Mouse (Mus musculus) gastrocnemius, adult 8-10 months (tissue): Measurements from ENCODE around the gene Inca1. TPM values are rescaled to one million over a fixed set of nuclear protein-coding genes. Genes with fewer than 3 reads are reported as not detected.

Source experiments
- DNase-seq, 2 experiments: peaks; one replicate each; pipeline ENCODE4 v3.0.0; 2022; ENCODE audit warnings: low spot score in 2 of 2
- total RNA-seq, 4 experiments: library from RNA; stranded (reverse); gene quantifications; 2 replicates each; pipeline ENCODE4 v1.2.4; 2022

Gene Inca1
- total RNA-seq, 4 experiments from 2014 or later = 4.1 to 5.6 (median 4.3) TPM

- no peak for DNase-seq
Observed at GRCm38 (mm10) chr11:70701984-70702733, 2.2 kb upstream of the Inca1 start.

- DNase-seq = no peak
Observed at GRCm38 (mm10) chr11:70701221-70701955, 1.4 kb upstream of the Inca1 start.

DNA sequence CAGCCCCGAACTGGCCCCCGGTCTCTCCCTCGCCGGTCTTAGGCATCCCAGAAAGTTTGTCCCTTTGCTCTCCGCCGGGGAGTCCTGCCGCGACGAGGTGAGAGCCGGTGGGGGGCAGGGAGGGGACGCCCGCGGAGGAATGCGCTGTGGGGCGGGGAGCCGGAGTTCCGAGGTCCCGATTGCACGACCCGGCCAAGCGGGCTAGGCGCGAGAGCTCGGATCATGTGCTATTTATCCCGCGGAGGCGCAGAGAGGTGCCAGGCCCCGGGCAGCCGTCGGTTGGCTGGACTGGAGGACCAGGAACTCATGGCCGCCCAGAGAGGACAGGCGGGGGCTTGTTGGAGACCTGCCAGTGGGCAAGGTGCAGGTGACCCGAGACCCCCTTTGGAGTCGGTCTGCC lies 658 bp upstream of the Inca1 start:
- peak; percentile 87 to 92 for DNase-seq

DNA sequence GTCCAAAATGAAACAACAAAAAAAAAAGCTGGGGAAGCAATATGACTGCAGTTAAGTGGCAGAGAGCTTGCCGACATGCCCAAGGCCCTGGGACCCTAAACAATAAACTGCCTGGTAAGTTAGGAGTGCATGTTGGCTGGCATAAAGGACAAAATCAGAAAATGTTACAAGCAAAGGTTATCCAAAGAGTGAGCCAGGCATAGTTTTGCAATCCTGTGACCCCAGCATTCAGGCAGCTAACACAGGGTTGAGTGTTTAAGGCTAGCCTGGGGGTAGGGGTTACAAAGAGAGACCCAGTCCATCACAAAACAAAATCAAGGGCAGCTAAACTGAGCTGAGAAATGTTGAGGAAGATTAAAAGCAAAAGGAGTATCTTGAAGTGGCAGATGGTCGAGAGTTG lies 904 bp downstream of the Inca1 start:
- no peak for DNase-seq

DNA sequence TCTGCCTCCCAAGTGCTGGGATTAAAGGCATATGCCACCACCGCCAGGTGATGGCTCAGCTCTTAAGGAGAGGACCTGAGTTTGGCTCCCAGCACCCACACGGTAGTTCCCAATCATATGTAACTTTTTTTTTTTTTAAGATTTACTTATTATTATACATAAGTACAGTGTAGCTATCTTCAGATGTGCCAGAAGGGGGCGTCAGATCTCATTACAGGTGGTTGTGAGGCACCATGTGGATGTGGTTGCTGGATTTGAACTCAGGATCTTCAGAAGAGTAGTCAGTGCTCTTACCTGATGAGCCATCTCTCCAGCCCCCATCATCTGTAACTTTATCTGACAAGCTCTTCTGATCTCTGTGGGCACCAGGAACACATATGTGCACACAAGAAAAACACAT lies 2.6 kb downstream of the Inca1 start:
- no peak for DNase-seq

- DNase-seq = no peak
Observed at GRCm38 (mm10) chr11:70693504-70693903, 6.5 kb downstream of the Inca1 start.

DNA sequence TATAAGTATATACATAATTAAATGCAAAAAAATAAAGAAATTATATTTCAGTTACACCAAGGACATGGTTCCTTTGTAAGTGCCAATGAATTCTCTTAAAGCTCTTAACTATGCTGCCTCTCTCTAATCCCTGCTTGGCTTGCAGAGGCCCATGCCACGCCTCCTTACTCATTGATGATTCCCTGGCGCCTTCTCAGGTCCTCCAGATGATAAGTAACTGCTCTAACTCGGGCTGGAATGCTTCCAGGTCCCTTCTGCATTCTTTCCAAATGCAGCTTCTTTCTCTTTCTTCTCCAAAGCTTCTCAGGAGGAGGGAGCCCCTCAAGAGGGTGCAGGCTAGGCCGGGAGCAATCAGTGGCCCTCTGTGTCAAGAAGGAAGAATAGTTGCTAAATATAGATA lies 10.4 kb downstream of the Inca1 start:
- no peak for DNase-seq

DNA sequence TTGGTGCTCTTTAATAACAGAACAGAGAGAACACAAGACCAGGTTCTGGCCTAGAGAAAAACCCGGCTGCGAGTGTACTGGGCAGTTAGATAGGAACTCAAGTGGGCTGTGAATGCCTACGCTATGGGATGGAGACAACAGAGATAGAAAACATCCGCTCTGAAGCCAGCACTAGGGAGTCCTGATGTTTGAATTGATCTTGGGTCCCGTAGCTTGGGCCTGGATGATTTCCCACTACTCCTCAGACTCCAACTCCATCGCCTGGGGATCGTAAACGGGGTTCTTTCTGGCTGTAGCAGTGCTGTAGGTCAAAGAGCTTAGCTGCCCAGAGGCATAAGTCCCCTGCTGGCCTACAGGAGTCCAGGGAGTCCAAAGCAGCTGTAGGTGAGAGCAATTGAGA lies 11.6 kb downstream of the Inca1 start:
- DNase-seq = no peak

GRCm38 (mm10) chr11:70687601-70688199 lies 12.3 kb downstream of the Inca1 start, which contains the start of gene Camta2:
Camta2 (minus strand) TSS chr11:70688105.
- peak; percentile 85 to 86 for DNase-seq

DNA sequence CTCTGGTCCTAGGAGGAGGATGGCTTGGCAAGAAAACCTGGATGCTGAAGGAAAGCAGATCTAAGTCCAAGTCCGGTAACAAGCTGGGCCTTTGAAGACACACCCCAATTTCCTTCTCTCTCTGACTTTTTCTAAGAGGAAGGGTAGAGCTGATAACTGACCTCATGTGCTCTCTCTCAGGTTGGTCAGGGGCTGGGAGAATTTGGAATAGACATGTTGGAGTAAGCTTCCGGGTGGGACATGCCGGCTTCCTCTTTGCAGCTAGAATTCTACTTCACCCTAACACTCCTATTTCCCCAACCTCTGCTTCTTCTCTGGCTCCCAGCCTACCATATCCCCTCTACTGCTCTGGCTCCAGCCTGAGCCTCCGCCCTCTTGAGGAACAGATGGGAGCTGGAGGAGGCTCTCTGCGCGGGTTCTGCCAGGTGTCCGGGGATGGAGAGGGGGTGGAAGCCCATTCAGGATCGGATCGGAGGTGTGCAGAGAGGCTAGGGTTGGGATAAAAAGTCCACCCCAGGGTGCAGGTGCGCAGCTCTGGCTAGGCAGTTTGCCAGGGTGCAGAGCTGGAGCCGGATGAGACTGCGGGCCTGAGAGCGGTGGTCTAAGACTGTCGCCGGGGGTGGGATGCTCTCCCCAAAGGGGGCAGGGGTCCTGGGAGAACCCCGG lies 12.9 kb downstream of the Inca1 start:
- DNase-seq = no peak

- DNase-seq = no peak
Observed at GRCm38 (mm10) chr11:70683640-70684039, 16.3 kb downstream of the Inca1 start.

DNA sequence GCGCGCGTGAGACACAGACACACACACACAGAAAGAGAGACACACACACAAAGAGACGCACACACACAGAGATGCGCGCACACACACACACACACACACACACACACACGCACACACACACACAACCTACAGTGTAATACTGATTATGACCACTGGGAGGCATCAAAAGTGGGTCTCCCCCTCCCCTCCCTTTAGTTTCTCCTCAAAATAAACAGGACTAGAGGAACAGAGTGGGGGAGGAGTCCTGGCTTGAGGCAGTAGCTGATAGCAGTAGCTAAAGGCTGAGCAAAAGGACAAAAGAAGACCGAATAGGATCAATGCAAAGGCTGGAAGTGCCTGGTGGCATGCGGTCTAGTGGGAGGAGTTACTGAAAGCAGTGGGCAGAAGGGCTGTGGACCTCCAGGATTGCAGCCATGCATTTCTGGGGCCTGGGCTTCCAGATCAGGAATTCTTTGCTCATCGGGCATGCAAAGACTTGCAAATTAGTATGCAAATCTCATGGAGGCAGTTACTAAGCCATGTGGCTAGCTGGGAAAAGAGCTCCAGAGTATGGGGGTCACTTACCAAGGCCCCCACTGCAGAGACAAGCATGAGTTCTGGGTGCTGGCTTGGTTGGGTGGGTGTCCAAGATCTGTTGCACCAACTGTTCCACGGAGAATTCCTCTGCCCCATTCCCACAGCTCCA lies 17.9 kb downstream of the Inca1 start:
- DNase-seq = no peak

DNA sequence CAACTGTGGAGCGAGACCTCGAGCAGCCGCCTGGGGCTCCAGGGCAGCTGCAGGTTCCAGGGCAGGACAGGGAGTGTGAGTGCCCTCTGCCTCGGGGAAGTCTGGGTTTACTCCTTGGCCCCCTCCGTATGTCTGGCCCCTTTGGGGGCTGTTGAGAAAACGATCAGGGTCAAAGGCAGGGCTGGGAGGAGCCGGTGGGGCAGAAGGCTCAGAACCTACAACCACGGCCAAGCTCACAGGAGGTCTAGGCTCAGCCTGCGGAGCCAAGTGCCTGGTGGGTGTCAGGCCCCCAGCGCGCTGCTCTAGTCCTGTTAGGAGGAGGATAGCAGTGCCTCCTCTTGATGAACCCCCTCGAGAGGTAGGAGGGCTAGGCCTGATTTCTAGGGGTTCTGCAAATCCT lies 18.8 kb downstream of the Inca1 start:
- no peak for DNase-seq

- no peak for DNase-seq
Observed at GRCm38 (mm10) chr11:70679894-70680293, 20.1 kb downstream of the Inca1 start.

GRCm38 (mm10) chr11:70679361-70679760 lies 20.6 kb downstream of the Inca1 start:
- DNase-seq = no peak

- no peak for DNase-seq
Observed at GRCm38 (mm10) chr11:70678576-70678975, 21.4 kb downstream of the Inca1 start.

DNA sequence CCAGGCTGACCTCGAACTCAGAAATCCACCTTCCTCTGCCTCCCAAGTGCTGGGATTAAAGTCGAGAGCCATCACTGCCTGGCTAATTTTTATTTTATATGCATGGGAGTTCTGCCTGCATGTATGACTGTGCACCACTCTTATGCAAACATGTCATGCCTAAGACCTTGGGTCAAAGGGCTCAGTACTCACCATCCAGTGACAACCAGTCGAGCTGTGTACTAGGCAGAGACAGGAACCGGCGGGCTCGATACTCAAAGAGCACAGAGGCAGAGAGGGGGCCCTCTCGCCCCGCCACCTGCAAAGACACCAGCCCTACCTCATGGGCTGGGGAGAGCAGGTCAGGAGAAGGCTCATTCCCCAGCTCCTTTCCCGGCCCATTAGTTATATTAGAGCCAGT lies 21.9 kb downstream of the Inca1 start:
- no peak for DNase-seq

- DNase-seq = no peak
Observed at GRCm38 (mm10) chr11:70674501-70674900, 25.5 kb downstream of the Inca1 start.

DNA sequence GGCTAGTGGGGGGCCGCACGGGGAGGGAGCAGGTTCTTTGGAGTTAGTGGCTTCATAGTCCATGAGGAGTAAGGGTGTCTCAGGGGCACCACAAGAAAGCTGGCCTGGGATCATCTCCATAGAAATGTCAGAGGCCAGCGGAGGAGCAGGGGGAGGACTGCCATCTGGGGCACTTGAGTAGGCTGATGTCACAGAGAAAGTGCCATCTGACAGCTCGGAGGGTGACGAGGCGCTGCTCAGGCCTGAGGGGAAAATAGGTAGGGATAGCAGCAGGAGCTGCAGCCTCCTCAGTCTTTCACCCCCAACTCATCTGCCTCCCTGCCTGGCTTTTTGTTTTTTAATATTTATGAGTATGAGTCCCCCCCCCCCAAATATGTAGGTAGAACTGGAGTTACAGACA lies 25.9 kb downstream of the Inca1 start:
- DNase-seq = no peak

DNA sequence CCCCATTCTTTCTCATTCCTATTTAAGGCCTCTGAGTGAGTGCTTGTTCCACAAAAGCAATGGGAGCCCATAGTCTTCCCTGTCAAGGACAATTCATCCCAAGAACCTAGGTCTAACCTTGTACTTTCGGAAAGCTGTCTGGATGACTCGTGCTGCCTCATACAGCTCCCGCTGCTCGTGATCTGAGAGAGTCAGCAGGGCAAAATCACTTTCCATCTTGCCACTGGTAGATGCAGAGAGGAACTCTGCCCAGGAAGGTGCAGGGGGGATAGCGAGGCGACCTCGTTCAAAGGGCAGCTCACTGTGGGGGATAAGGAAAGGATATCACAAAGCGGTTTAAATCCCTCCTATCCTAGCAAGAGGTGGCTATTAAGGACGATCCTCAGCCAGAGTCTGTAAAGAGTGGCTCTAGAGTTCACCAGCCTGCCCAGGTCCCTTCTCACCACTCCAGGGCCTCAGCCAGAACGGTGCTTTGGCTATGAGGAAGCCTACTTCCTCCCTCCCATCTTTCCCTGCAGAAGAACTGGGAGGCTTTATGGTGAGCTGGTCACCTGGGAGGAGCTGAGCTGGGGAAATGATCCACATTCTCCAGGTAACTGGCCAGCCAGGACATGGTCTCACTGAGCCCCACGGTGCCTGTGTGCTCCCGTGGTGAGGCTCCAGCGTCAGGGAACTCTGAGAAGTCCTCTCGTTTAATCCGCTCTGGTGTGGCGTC lies 28.5 kb downstream of the Inca1 start:
- DNase-seq = no peak

DNA sequence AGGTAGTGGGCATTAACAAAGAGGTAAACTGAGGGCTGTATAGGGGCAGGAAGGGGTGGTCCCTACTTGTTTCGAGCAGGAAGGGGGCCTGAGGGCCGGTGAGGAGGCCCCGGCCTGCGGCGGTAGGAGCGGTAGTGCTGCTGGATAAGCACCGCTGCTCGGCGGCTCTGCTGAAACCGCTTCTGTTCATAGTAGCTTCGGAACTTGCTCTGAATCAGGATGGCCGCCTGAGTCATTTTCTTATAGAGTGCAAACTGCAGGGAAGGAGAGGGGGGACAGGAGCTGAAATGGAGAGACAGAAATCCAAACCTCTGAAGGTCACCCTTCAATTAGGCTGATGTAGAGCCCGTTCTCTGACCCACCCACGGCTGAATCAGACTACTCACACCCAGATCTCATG lies 29.5 kb downstream of the Inca1 start:
- DNase-seq = no peak
